Mouse (Mus musculus) stomach, embryonic 16.5 days (tissue): ENCODE data around the gene Sel1l3. TPM values are rescaled to one million over a fixed set of nuclear protein-coding genes. Genes with fewer than 3 reads are reported as not detected.

ENCODE experiments used
- ATAC-seq: fragments of 200-750 bp; cut with Nextera tagmentation; 2 replicates; pipeline ENCODE4 v1.8.0; 2017; ENCODE audit warnings: moderate number of reproducible peaks, moderate TSS enrichment; ENCODE audit not compliant: insufficient read depth, low FRiP score
- H3K27ac ChIP-seq: fragments of 300-500 bp; sonication (generic); 2 replicates; pipeline ENCODE4 v1.5.1; 2014; ENCODE audit warnings: low read length
- H3K27me3 ChIP-seq: fragments of 300-500 bp; sonication (generic); 2 replicates; pipeline ENCODE4 v1.6.1; 2014; ENCODE audit warnings: low read length, control low read depth, mixed read lengths; ENCODE audit not compliant: control insufficient read depth, insufficient read depth
- H3K36me3 ChIP-seq: fragments of 300-500 bp; sonication (generic); 2 replicates; pipeline ENCODE4 v1.6.1; 2014; ENCODE audit warnings: low read length; ENCODE audit not compliant: control insufficient read depth, insufficient read depth
- H3K4me1 ChIP-seq: fragments of 300-500 bp; sonication (generic); 2 replicates; pipeline ENCODE4 v1.6.1; 2014; ENCODE audit warnings: low read length, control low read depth, mixed read lengths; ENCODE audit not compliant: control insufficient read depth, insufficient read depth
- H3K4me2 ChIP-seq: fragments of 300-500 bp; sonication (generic); 2 replicates; pipeline ENCODE4 v1.6.1; 2014; ENCODE audit warnings: low read depth, low read length, mixed read lengths
- H3K4me3 ChIP-seq: fragments of 300-500 bp; sonication (generic); replicated peaks from 2 replicates; pipeline ENCODE4 v1.5.1; 2014; ENCODE audit warnings: mild to moderate bottlenecking, low read length
- H3K9ac ChIP-seq: fragments of 300-500 bp; sonication (generic); 2 replicates; pipeline ENCODE4 v1.6.1; 2014; ENCODE audit warnings: low read length
- H3K9me3 ChIP-seq: fragments of 300-500 bp; sonication (generic); replicated peaks from 2 replicates; pipeline ENCODE4 v1.6.1; 2016; ENCODE audit warnings: low read length, control low read depth; ENCODE audit not compliant: control insufficient read depth
- WGBS: fragments of 180-500 bp; shearing (Covaris S2); extraction: QIAGEN DNeasy Blood & Tissue Kit; methylation state at CpG from one replicate; pipeline ENCODE4 v1.1.7; 2014; 5-methylcytosine and 5-hydroxymethylcytosine counted together
- polyA plus RNA-seq: library from polyadenylated mRNA; unstranded; fragments of >200 nt; fragmentation: Nextera tagmentation; extraction: Ambion mirVana; gene quantifications from 2 replicates; pipeline ENCODE4 v1.2.1, GENCODE M21; 2015

Gene Sel1l3
- polyA plus RNA-seq, 1 experiment from 2014 or later: 8.5 TPM

GRCm38 (mm10) chr5:53159166-53159565 lies 54.6 kb downstream of the Sel1l3 start:
- no peaks in the 10 kb centered on the region for H3K27me3 ChIP-seq
- no peaks in the 10 kb centered on the region for H3K4me1 ChIP-seq
- 84% methylated on average over 3 of the region's 3 CpGs for WGBS
- no peak overlapping the region for H3K4me2 ChIP-seq
- no peaks in the 10 kb centered on the region for H3K36me3 ChIP-seq
- ATAC-seq: no peak
- H3K9ac ChIP-seq: no peak overlapping the region
- H3K4me3 ChIP-seq: no peak overlapping the region
- no peak overlapping the region for H3K27ac ChIP-seq
- H3K9me3 ChIP-seq: no peaks in the 10 kb centered on the region

GRCm38 (mm10) chr5:53155985-53156679 lies 57.6 kb downstream of the Sel1l3 start:
- ATAC-seq: no peak
- H3K4me2 ChIP-seq: no peak overlapping the region
- H3K9me3 ChIP-seq: no peaks in the 10 kb centered on the region
- no peak overlapping the region for H3K4me3 ChIP-seq
- H3K27me3 ChIP-seq: no peaks in the 10 kb centered on the region
- H3K36me3 ChIP-seq: no peaks in the 10 kb centered on the region
- no peaks in the 10 kb centered on the region for H3K4me1 ChIP-seq
- no peak overlapping the region for H3K9ac ChIP-seq
- WGBS: 76% methylated on average over 13 of the region's 13 CpGs
- no peak overlapping the region for H3K27ac ChIP-seq

- no peak overlapping the region for H3K9ac ChIP-seq
- no peaks in the 10 kb centered on the region for H3K27me3 ChIP-seq
- H3K4me3 ChIP-seq: no peak overlapping the region
- no peak overlapping the region for H3K4me2 ChIP-seq
- no peaks in the 10 kb centered on the region for H3K9me3 ChIP-seq
- ATAC-seq: no peak
- H3K27ac ChIP-seq: no peak overlapping the region
- WGBS: 61% methylated on average over 2 of the region's 2 CpGs
- no peaks in the 10 kb centered on the region for H3K4me1 ChIP-seq
- H3K36me3 ChIP-seq: no peaks in the 10 kb centered on the region
Measured at GRCm38 (mm10) chr5:53154501-53154900, 59.2 kb downstream of the Sel1l3 start.

- WGBS: 77% methylated on average over 2 of the region's 2 CpGs
- Histone ChIP-seq H3K9ac (no peak overlapping the region), H3K4me1 (no peaks in the 10 kb centered on the region), H3K36me3 (no peaks in the 10 kb centered on the region), H3K4me3 (no peak overlapping the region), H3K27ac (no peak overlapping the region), H3K27me3 (no peaks in the 10 kb centered on the region), H3K4me2 (no peak overlapping the region), H3K9me3 (no peaks in the 10 kb centered on the region)
- ATAC-seq: no peak
Measured at GRCm38 (mm10) chr5:53154078-53154477, 59.6 kb downstream of the Sel1l3 start.

- no peak for ATAC-seq
- Histone ChIP-seq H3K9ac (no peak overlapping the region), H3K27ac (no peak overlapping the region), H3K4me1 (no peaks in the 10 kb centered on the region), H3K36me3 (no peaks in the 10 kb centered on the region), H3K4me3 (no peak overlapping the region), H3K27me3 (no peaks in the 10 kb centered on the region), H3K4me2 (no peak overlapping the region), H3K9me3 (no peaks in the 10 kb centered on the region)
- WGBS: 86% methylated on average over 5 of the region's 5 CpGs
Measured at GRCm38 (mm10) chr5:53153144-53153543, 60.6 kb downstream of the Sel1l3 start.

- Histone ChIP-seq H3K4me3 (no peak overlapping the region), H3K4me1 (no peaks in the 10 kb centered on the region), H3K4me2 (no peak overlapping the region), H3K36me3 (no peaks in the 10 kb centered on the region), H3K27me3 (no peaks in the 10 kb centered on the region), H3K9ac (no peak overlapping the region), H3K27ac (no peak overlapping the region), H3K9me3 (no peaks in the 10 kb centered on the region)
- no peak for ATAC-seq
- 71% methylated on average over 18 of the region's 18 CpGs for WGBS
Measured at GRCm38 (mm10) chr5:53151379-53151960, 62.3 kb downstream of the Sel1l3 start.

GRCm38 (mm10) chr5:53148960-53149685 lies 64.6 kb downstream of the Sel1l3 start:
- H3K4me2 ChIP-seq: no peak overlapping the region
- H3K4me3 ChIP-seq: no peak overlapping the region
- H3K4me1 ChIP-seq: no peaks in the 10 kb centered on the region
- H3K27ac ChIP-seq: no peak overlapping the region
- H3K9ac ChIP-seq: no peak overlapping the region
- H3K9me3 ChIP-seq: no peaks in the 10 kb centered on the region; the same call in 1 of the 2 replicates
- no peaks in the 10 kb centered on the region for H3K27me3 ChIP-seq
- 79% methylated on average over 7 of the region's 7 CpGs for WGBS
- H3K36me3 ChIP-seq: no peaks in the 10 kb centered on the region; the same call in 1 of the 2 replicates
- ATAC-seq: no peak

- H3K9ac ChIP-seq: no peak overlapping the region
- H3K36me3 ChIP-seq: no peaks in the 10 kb centered on the region; the same call in 1 of the 2 replicates
- WGBS: 54% methylated on average over 8 of the region's 8 CpGs
- no peak overlapping the region for H3K4me3 ChIP-seq
- no peak; the same call in 1 of the 2 replicates for ATAC-seq
- no peaks in the 10 kb centered on the region for H3K27me3 ChIP-seq
- H3K4me2 ChIP-seq: no peak overlapping the region
- H3K27ac ChIP-seq: no peak overlapping the region
- H3K4me1 ChIP-seq: no peaks in the 10 kb centered on the region
- no peaks in the 10 kb centered on the region; the same call in 1 of the 2 replicates for H3K9me3 ChIP-seq
Measured at GRCm38 (mm10) chr5:53148160-53148923, 65.4 kb downstream of the Sel1l3 start.
